Mouse (Mus musculus): ENCODE measurements around the gene Cox17. TPM values are rescaled to one million over a fixed set of nuclear protein-coding genes. Genes with fewer than 3 reads are reported as not detected.

Gene Cox17
- polyA plus RNA-seq, 1 experiment from 2014 or later, result 186 TPM

- H3K27ac ChIP-seq (ENCODE audit: low read length), result no peak overlapping the region
- no peaks in the 10 kb centered on the region for H3K9me3 ChIP-seq (replicated peaks; ENCODE audit: control insufficient read depth, low read length)
- H3K4me2 ChIP-seq (ENCODE audit: low read depth, low read length), result no peak overlapping the region
- H3K4me1 ChIP-seq (ENCODE audit: control insufficient read depth, insufficient read depth, low read length), result peaks cover 12% of the 10 kb centered on the region
- H3K9ac ChIP-seq (ENCODE audit: low read length), result no peak overlapping the region
- H3K36me3 ChIP-seq (ENCODE audit: control insufficient read depth, insufficient read depth, low read length), result no peaks in the 10 kb centered on the region
- ATAC-seq (ENCODE audit: insufficient read depth, low FRiP score), result no peak
- WGBS, result 79% methylated on average over 6 of the region's 6 CpGs
- H3K27me3 ChIP-seq (ENCODE audit: control insufficient read depth, insufficient read depth, low read length), result no peaks in the 10 kb centered on the region
- no peak overlapping the region for H3K4me3 ChIP-seq (replicated peaks; ENCODE audit: low read length)
Measured at GRCm38 (mm10) chr16:38401468-38401867, 54.7 kb downstream of the Cox17 start.

Other genes starting within 250 kb of the Cox17 start
- 8.6 and 9.2 TPM in 2 replicates for gene Nr1i2, start 52.2 kb upstream of the Cox17 start, polyA plus RNA-seq (2015; fragmentation: Nextera tagmentation; extraction: Ambion mirVana)
- gene Maats1, start 4.8 kb upstream of the Cox17 start, polyA plus RNA-seq (2015; fragmentation: Nextera tagmentation; extraction: Ambion mirVana), result 0.15 TPM in 1 of 2 replicates, not detected in the other
- gene Gm21987, start within 50 bp of the Cox17 start, polyA plus RNA-seq (2015; fragmentation: Nextera tagmentation; extraction: Ambion mirVana), result 0.52 and 0.90 TPM in 2 replicates
- gene Popdc2, start 15.2 kb downstream of the Cox17 start, polyA plus RNA-seq (2015; fragmentation: Nextera tagmentation; extraction: Ambion mirVana), result 12.3 and 16.2 TPM in 2 replicates
- gene Pla1a, start 86.2 kb downstream of the Cox17 start, polyA plus RNA-seq (2015; fragmentation: Nextera tagmentation; extraction: Ambion mirVana), result 2.3 and 2.6 TPM in 2 replicates
- gene Adprh, start 105.7 kb downstream of the Cox17 start, polyA plus RNA-seq (2015; fragmentation: Nextera tagmentation; extraction: Ambion mirVana), result 73.0 and 79.4 TPM in 2 replicates
- 0.66 and 0.86 TPM in 2 replicates for gene Cd80, start 108.6 kb downstream of the Cox17 start, polyA plus RNA-seq (2015; fragmentation: Nextera tagmentation; extraction: Ambion mirVana)
- gene Timmdc1, start 175.7 kb downstream of the Cox17 start, polyA plus RNA-seq (2015; fragmentation: Nextera tagmentation; extraction: Ambion mirVana), result 23.1 and 25.8 TPM in 2 replicates
- gene Poglut1, start 203.3 kb downstream of the Cox17 start, polyA plus RNA-seq (2015; fragmentation: Nextera tagmentation; extraction: Ambion mirVana), result 43.3 and 44.4 TPM in 2 replicates
- 106 and 110 TPM in 2 replicates for gene Tmem39a, start 211.7 kb downstream of the Cox17 start, polyA plus RNA-seq (2015; fragmentation: Nextera tagmentation; extraction: Ambion mirVana)

Measured in stomach, embryonic 16.5 days (tissue).